Mouse (Mus musculus) fat pad, adult 2 months (tissue): ENCODE measurements at regions not wholly inside any gene's neighbourhood (a gene's known extent, or its start where the extent isn't known, plus 50 kb on each side); places are given as distances from the start of the nearest gene placed in this dataset.

ENCODE experiments used
- DNase-seq: peaks from one replicate; pipeline ENCODE4 v3.0.0-alpha.2; 2011; ENCODE audit warnings: low read depth, low spot score; ENCODE audit errors: extremely low read depth

- DNase-seq = no peak
These were observed 123.2 kb upstream of the Plekha5 start for GRCm38 (mm10) chr6:140300470-140301145.

DNA sequence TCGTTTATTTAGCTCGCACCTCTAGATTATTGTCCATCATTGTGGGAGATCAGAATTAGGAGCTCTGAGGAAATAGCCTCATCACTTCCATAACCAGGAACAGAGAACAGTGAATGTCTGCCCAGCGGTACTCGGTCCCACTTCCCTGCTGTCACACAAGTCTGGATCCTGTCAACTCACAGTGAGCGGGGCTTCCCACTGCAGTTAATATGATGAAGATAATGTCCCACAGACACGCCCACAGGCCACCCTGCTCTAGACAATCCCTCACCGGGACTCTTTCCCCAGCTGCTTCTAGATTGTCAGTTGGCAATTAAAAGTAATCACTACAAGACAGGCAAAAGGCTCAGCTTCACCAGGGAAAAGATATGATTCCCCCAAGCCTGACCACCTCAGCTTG lies 124.2 kb upstream of the Plekha5 start:
- DNase-seq = no peak

GRCm38 (mm10) chr6:140297969-140298554 lies 125.8 kb upstream of the Plekha5 start:
- no peak for DNase-seq

DNA sequence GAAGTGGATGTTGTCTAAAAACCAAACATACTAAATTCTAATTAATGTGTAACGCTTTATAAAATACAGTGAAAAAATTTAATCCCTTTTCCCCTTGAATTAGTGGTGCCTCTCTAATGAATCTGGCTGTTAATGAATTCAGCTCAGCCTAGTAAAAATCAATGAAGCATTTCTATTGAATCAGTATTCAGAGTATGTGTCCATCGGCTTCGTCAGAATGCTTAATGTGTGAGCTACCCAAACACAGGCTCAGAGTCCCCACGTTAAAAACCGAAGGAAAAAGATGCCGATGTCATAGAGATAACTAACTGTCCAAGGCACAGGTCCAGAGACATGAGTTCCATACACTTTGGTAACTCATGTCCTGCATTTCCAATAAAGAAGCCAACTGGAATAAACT lies 126.3 kb upstream of the Plekha5 start:
- no peak for DNase-seq

- no peak for DNase-seq
These were observed 133.7 kb upstream of the Plekha5 start for GRCm38 (mm10) chr6:140290109-140290508.

DNA sequence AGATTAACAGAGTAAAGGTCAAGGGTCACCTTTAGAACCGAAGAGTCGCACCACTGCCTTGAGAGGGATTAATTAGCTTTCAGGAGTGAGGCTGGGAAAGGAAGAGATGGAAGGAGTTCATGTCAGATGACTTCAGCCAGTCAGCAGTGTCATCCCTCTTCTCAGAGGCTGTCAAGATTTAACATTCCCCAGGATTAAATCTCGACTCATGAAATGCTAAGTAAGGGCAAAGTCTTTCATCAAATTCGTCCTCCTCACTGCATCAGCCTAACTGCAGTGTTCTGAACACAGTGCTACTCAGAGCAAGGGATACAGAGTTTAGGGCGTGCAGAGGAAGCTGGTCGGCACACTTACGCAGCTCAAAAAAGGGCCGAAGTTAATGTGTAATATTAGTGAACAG lies 135.1 kb upstream of the Plekha5 start:
- no peak for DNase-seq

DNA sequence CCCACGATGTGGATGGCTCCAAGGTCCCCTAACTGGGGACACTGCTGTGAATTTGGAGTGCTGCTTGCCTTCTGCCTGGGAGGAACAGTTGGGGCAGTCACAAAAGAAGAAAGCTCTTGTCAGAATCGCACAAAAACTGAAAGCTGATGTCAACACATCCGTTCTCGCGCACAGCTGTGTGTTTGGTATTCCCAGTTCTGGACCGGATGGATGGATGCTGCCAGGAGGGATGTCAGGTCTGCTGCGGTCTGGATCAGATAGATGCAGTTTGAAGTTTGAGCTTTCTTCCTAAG lies 141.6 kb upstream of the Plekha5 start:
- DNase-seq = no peak

- DNase-seq = no peak
These were observed 142.2 kb upstream of the Plekha5 start for GRCm38 (mm10) chr6:140281488-140282284.

DNA sequence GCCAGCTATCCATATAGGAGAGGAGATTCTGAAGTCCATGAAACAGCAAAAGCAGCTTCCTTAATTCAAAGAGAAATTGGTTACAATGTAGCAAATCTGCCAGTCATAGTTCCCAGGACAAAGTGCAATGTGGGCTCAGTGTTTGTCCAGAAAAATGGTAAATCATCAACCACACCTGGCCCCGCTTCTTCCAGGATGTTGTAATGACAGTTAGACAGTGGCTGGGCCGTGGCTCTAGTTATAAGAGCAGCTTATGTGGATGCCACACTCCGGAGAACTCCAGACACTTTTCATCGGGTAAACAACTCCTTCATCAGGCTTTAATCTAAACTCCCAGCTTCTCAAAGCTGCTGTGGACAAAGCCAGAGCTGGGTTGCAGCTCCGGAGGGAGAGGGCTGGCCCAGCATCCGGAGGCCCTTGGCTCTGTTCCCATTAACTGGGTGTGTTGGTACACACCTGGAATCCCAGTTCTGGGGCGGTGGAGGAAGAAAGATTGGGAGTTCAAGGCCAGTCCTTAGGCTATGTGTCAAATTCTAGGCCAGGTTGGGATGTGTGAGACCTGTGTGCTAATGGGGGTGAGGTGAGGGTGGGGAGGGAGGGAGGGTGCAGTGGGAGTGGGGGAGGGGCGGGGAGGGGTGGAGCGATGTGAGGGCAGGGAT lies 142.9 kb upstream of the Plekha5 start:
- no peak for DNase-seq

DNA sequence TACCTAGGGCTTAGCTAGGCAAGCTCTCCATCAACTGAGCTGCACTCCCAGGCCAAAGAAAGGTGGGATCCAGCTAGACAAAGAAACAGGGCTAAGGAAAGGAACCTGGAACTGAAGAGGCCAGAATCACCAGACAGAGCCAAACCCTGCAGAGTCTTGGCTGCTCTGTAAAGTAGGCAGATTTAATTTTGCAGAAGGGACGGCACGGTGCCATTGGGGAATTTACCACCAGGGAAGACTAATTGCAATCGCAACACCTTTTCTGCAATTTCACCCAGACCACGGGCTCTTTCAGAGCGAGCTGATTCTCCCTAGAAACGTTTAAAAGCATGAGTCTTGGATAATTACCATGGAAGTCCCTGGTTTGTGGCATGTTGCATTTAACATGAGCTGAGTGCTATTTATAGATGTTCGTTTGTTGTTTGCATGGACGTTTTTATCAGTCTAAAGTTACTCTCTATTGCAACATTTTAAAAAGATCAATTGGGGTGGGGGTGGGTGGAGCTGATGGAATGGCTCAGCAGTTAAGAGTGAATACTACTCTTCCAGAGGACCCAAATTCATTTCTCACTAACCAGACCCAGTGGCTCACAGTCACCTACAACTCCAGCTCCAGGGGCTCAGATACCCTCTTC lies 144.0 kb upstream of the Plekha5 start:
- no peak for DNase-seq

DNA sequence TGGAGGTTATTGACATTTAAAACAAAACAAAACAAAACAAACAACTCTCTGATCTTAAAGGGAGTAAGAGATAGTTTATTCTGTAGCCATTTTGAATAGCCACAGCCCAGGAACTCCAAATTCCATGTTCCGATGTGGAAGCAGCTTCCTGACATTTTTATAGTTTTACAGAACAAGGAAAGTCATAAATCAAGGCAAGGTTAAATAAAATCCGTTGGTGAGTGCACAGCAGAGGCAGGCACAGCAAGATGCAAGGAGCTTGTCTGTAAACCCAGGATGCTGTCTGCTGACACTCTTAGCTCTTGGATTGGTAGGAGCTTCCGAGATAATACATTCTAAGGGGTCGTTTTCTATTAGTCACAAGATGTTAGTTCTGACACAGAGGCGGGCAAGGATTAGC lies 145.1 kb upstream of the Plekha5 start:
- no peak for DNase-seq

DNA sequence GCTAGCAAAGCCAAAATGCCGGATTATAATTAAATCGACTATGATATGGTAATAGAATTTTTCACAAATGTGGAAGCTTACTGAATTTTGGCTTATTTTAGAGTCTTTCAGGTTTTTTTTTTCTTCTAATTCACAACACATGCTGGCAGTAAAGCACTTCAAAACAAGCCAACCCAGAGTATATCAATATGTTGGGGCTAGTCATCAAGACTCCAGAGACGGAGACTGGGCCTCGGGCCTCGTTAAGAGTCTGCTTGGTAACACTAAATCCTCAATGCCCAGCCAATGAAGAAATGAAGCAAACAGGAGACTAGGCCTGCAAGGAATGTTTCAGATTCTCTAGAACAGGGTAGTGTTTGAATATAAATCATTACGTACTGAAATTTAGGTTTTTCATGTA lies 153.3 kb upstream of the Plekha5 start:
- no peak for DNase-seq

GRCm38 (mm10) chr6:140268315-140269070 lies 155.4 kb upstream of the Plekha5 start:
- no peak for DNase-seq

DNA sequence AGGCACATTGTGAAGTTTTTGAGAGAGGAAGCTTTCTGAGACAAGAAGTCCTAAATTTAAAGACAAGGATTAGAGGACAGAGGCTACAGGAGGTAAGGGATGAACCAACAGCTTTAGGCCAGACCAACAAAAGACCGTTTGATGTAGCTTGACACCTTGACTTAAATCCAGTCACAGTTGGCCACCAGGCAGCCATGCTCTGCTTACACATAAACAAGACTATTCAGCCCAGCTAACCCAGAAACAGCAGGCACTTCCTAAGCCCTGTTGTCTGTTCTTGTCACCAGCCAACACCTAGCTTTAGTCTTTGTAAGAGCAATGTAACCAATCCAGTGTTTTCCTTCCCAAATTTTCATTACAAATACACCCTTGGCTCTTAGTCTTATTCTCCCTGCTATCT lies 159.9 kb upstream of the Plekha5 start:
- DNase-seq = no peak

- DNase-seq = no peak
These were observed 162.0 kb upstream of the Plekha5 start for GRCm38 (mm10) chr6:140261813-140262212.

- DNase-seq = no peak
These were observed 165.1 kb upstream of the Plekha5 start for GRCm38 (mm10) chr6:140258761-140259160.

- no peak for DNase-seq
These were observed 165.8 kb upstream of the Plekha5 start for GRCm38 (mm10) chr6:140258101-140258500.

DNA sequence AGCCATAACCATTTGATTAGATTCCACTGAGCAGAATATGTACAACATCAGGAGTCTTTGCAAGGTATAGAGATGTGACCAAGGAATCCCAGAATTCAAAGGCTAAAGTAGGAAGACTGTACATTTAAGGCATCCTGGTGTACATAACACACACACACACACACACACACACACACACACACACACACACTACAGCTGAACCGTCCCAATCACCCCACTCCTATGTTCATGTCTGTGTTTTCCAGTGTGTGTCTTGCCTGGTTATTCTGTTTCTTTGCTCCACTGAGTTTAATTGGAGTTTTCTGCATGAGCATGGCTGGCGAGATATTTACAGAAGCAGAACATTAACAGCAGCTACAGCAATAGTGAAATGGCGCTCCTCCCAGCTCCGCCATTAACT lies 172.3 kb upstream of the Plekha5 start:
- DNase-seq = no peak

DNA sequence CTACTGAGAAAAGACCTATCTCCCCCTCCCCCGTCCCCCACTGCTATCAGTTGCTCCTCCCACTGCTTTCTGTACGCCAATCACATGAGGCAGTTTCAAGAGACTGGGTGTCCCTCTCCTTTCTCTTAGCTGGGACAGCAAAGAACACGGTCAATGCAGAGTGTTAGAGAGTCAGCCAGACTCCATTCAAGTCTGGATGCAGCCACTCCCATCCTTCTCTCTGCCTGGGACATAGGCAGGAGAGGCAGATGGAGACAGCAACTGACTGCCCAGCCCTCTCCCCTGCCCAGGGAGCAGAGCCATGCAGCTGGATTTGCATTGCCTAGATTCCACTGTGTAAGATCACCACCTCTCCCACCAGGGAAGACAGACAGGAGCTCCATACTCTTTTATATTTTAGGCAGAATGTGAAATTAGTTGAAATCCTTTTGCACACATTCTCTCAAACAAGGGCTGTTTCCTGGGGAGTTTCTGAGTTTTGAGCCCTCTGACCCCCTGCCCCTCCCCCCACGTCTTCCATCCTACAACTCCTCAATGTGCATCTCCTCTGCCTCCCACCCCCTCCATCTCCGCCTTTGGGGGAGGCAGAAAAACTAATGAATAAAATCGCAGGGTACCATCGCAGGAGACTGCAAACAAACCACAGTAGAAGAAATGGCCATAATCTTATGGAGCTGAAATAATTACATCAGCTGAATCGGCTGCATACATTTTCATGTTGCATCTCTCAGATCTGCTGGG lies 180.3 kb upstream of the Plekha5 start:
- DNase-seq = no peak

- DNase-seq = no peak
These were observed 184.5 kb upstream of the Plekha5 start for GRCm38 (mm10) chr6:140239356-140239755.
